Mouse (Mus musculus) megakaryocyte, embryonic 14.5 days (primary cell): ENCODE measurements around the gene Gm21972.

ENCODE experiments used
- FLI1 ChIP-seq: IDR thresholded peaks from 2 replicates; pipeline ENCODE4 v1.6.1; 2012; ENCODE audit warnings: low read length, inconsistent platforms, mixed read lengths
- GATA1 ChIP-seq: IDR thresholded peaks from 3 replicates; pipeline ENCODE4 v1.6.1; 2012; ENCODE audit warnings: mixed read lengths, low read length, inconsistent platforms, borderline replicate concordance

DNA sequence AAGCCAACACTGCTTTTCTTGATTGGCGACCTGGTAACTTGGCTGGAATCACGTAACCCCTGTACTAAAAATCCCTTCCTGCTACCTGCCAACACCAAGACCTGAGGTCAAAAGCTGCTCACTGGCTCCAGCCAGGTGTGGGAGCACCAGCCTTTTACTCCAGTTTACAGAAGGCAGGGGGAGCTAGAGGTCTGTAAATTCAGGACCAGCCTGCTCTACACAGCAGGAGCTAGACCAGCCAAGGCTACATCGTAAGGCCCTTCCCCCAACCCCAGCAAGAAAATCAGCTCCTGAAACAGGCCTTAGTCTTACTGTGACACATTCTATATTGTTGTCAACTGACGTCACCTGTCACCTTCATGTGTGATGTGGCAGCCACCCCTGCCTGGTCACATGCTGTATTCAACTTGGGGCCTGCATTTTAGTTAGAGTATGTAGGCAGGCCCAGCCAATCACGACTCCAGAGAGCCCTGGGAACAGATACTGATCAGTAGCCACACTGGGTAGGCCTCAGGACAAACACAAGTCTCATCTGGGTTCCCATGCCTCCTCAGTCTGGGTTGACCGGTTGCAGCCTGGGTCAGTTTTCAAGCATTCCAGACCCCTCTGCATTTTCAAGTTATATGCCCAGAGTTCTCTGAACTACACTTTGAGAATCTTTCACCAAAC lies 55.7 kb downstream of the Gm21972 start:
- TF ChIP-seq GATA1 (no peak), FLI1 (no peak)
